Mouse (Mus musculus): ENCODE results near the gene S100pbp. TPM values are rescaled to one million over a fixed set of nuclear protein-coding genes. Genes with fewer than 3 reads are reported as not detected.
A peak's percentile ranks its signal among the peaks of the same experiment; 100 is the strongest.
"Not testable (repeated sequence)": the region's sequence is repeated elsewhere in the genome, so short reads cannot be mapped to it uniquely, and the experiment has no call there.

The S100pbp gene
- polyA plus RNA-seq, 1 experiment from 2014 or later, result 25.4 TPM

DNA sequence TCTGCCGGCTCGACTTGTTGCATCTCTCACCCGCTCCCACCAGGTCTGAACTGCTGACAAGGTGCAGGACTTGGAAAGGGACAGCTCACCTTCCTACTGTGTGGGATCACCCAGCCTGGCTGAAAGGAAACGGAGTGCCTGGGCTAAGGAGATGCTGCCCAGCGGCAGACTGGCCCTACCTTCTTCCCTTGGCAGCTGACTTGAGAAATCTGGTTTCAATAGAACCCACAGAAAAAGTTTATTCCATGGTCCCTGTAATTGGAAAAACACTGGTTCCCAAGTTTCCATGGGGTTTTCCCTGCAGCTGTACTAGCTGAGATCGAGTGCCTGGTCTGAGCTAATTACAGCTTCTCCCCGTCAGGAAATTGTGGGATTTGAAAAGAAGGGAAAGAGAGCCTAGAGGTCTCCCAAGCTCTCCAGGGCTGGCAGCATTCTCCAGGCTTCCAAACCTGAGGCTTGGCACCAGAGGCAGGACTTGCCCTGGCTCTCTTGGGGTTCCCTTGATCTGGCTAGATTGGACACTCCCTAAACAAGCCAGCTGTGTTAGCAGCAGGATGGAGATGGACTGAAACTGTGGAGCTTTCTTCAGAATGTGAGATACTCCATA, 29.1 kb upstream of the S100pbp start:
- Histone ChIP-seq H3K36me3 (peaks cover 91% of the 10 kb centered on the region), H3K27ac (peak overlapping the region; percentile 89)

GRCm38 (mm10) chr4:129212486-129212885, 23.0 kb upstream of the S100pbp start:
- 71% methylated on average over 3 of the region's 3 CpGs for WGBS
- not testable (repeated sequence) for H3K9me3 ChIP-seq; H3K4me2 ChIP-seq; H3K9ac ChIP-seq; H3K4me3 ChIP-seq; H3K27me3 ChIP-seq; ATAC-seq (ENCODE audit: insufficient number of reproducible peaks, insufficient read depth, low FRiP score, low TSS enrichment, low read depth); H3K27ac ChIP-seq
- H3K36me3 ChIP-seq, result peaks cover 89% of the 10 kb centered on the region
- H3K4me1 ChIP-seq, result peaks cover 10% of the 10 kb centered on the region; the same call in 1 of the 2 replicates

More for the DNA sequence above, 29.1 kb upstream of the S100pbp start:
- WGBS, result 32% methylated on average over 7 of the region's 7 CpGs
- Histone ChIP-seq H3K9me3 (no peaks in the 10 kb centered on the region), H3K4me1 (peaks cover 59% of the 10 kb centered on the region), H3K4me3 (no peak overlapping the region), H3K9ac (peak overlapping the region; percentile 11; the same call in 1 of the 2 replicates), H3K4me2 (0 out of 2 replicates have a peak overlapping the region, but pooled peaks have one; percentile 14), H3K27me3 (peaks cover 20% of the 10 kb centered on the region)
- peak; percentile 44; the same call in 1 of the 2 replicates for ATAC-seq (ENCODE audit: insufficient number of reproducible peaks, insufficient read depth, low FRiP score, low TSS enrichment, low read depth)

DNA sequence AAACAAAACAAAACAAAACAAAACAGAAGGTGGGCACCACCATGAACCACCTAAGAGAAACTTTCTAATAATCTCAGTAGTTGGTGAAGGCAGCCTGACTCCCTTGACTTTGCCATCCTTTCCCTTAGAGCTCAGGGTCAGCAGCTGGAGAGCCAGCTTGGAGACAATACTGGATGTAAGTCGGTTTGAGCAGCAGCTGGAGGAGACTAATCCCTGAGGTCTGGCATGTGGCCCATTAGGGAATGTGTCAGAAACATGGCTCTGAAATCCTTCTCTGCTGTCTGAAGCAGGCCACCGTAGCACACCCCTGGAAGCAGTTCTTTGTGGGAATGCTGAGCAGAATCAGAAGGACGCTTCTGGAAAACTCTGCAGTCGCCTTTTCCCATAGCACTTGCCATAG, 21.9 kb upstream of the S100pbp start:
- H3K9me3 ChIP-seq, result no peaks in the 10 kb centered on the region
- H3K36me3 ChIP-seq, result peaks cover 88% of the 10 kb centered on the region
- no peak overlapping the region for H3K9ac ChIP-seq
- 0 out of 2 replicates have a peak, but pooled peaks cover 3% of the 10 kb centered on the region for H3K4me1 ChIP-seq
- no peaks in the 10 kb centered on the region for H3K27me3 ChIP-seq
- no peak overlapping the region for H3K4me3 ChIP-seq
- H3K4me2 ChIP-seq, result no peak overlapping the region
- H3K27ac ChIP-seq, result no peak overlapping the region
- WGBS, result 81% methylated on average over 4 of the region's 4 CpGs
- no peak for ATAC-seq (ENCODE audit: insufficient number of reproducible peaks, insufficient read depth, low FRiP score, low TSS enrichment, low read depth)

- no peak for ATAC-seq (ENCODE audit: insufficient number of reproducible peaks, insufficient read depth, low FRiP score, low TSS enrichment, low read depth)
- H3K36me3 ChIP-seq, result peaks cover 90% of the 10 kb centered on the region
- WGBS, result 52% methylated on average over 7 of the region's 7 CpGs
These were observed 20.0 kb upstream of the S100pbp start for GRCm38 (mm10) chr4:129209504-129209903.

DNA sequence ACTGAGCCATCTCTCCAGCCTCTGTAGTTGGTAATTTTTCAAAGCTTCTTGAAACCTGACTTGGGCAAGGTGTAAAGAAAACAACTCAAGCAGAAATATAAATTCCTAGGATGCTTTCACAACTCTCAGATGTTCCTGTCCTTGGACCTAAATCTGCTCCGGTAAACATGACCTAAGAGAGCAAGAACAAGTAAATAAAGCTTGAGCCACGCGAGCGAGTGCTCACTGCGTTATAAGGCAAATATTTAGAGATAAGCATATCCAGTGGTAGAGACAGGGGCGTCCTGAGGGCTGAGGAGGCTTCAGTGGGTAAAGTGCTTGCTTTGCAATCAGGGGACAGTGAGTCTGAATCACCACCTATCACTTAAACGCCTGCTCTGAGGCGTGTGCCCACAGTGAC, 17.3 kb upstream of the S100pbp start:
- ATAC-seq (ENCODE audit: insufficient number of reproducible peaks, insufficient read depth, low FRiP score, low TSS enrichment, low read depth), result no peak
- no peak overlapping the region for H3K4me3 ChIP-seq
- H3K36me3 ChIP-seq, result peaks cover 93% of the 10 kb centered on the region
- H3K4me1 ChIP-seq, result no peaks in the 10 kb centered on the region
- H3K4me2 ChIP-seq, result no peak overlapping the region
- no peak overlapping the region for H3K9ac ChIP-seq
- H3K27me3 ChIP-seq, result no peaks in the 10 kb centered on the region
- 90% methylated on average over 8 of the region's 8 CpGs for WGBS
- H3K9me3 ChIP-seq, result no peaks in the 10 kb centered on the region
- no peak overlapping the region for H3K27ac ChIP-seq

More at GRCm38 (mm10) chr4:129209504-129209903, 20.0 kb upstream of the S100pbp start:
- Histone ChIP-seq H3K4me2 (no peak overlapping the region), H3K9me3 (no peaks in the 10 kb centered on the region), H3K9ac (no peak overlapping the region), H3K27me3 (no peaks in the 10 kb centered on the region), H3K4me1 (0 out of 2 replicates have a peak, but pooled peaks cover 3% of the 10 kb centered on the region), H3K27ac (no peak overlapping the region), H3K4me3 (no peak overlapping the region)

GRCm38 (mm10) chr4:129204655-129205054, 15.1 kb upstream of the S100pbp start:
- 87% methylated on average over 10 of the region's 10 CpGs for WGBS
- H3K27me3 ChIP-seq, result no peaks in the 10 kb centered on the region
- ATAC-seq (ENCODE audit: insufficient number of reproducible peaks, insufficient read depth, low FRiP score, low TSS enrichment, low read depth), result no peak
- H3K9ac ChIP-seq, result no peak overlapping the region
- no peak overlapping the region for H3K4me3 ChIP-seq
- H3K4me1 ChIP-seq, result no peaks in the 10 kb centered on the region
- no peaks in the 10 kb centered on the region for H3K9me3 ChIP-seq
- H3K36me3 ChIP-seq, result peaks cover 93% of the 10 kb centered on the region
- no peak overlapping the region for H3K4me2 ChIP-seq
- H3K27ac ChIP-seq, result no peak overlapping the region

- Histone ChIP-seq H3K9ac (no peak overlapping the region), H3K4me3 (no peak overlapping the region), H3K4me1 (no peaks in the 10 kb centered on the region), H3K27ac (no peak overlapping the region), H3K9me3 (no peaks in the 10 kb centered on the region), H3K27me3 (no peaks in the 10 kb centered on the region), H3K4me2 (no peak overlapping the region), H3K36me3 (peaks cover 75% of the 10 kb centered on the region)
- WGBS, result 90% methylated on average over 6 of the region's 6 CpGs
- no peak for ATAC-seq (ENCODE audit: insufficient number of reproducible peaks, insufficient read depth, low FRiP score, low TSS enrichment, low read depth)
These were observed 8.0 kb upstream of the S100pbp start for GRCm38 (mm10) chr4:129197514-129197913.

DNA sequence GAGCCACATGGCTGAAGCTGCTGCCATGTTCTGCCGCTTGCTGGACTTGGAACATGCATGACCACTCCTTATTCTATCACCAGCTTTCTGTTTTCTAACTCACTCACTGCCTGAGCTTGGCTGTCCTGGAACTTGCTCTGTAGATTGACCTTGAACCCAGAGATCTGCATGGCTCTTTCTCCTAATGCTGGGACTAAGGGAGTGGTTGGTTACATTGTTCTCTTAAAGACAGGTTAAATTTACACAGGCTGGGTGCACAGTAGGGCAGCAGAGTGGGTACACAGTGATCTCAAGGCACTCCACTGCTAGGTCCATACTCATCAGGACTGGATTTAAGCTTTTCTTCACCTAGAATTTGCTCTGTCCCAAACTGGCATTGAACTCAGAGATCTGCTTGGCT, 4.8 kb upstream of the S100pbp start:
- Histone ChIP-seq H3K4me3 (no peak overlapping the region), H3K27ac (no peak overlapping the region), H3K27me3 (no peaks in the 10 kb centered on the region), H3K4me2 (no peak overlapping the region), H3K4me1 (peaks cover 15% of the 10 kb centered on the region), H3K36me3 (peaks cover 48% of the 10 kb centered on the region), H3K9ac (no peak overlapping the region), H3K9me3 (no peaks in the 10 kb centered on the region)
- no peak for ATAC-seq (ENCODE audit: insufficient number of reproducible peaks, insufficient read depth, low FRiP score, low TSS enrichment, low read depth)
- 100% methylated on average over 1 of the region's 1 CpGs for WGBS

GRCm38 (mm10) chr4:129191691-129192090, 2.2 kb upstream of the S100pbp start:
- H3K4me2 ChIP-seq, result peak overlapping the region; percentile 86; the same call in 1 of the 2 replicates
- no peak overlapping the region for H3K9ac ChIP-seq
- WGBS, result 56% methylated on average over 5 of the region's 5 CpGs
- H3K4me3 ChIP-seq, result 0 out of 2 replicates have a peak overlapping the region, but pooled peaks have one; percentile 65
- H3K27me3 ChIP-seq, result no peaks in the 10 kb centered on the region
- H3K27ac ChIP-seq, result no peak overlapping the region
- H3K36me3 ChIP-seq, result peaks cover 27% of the 10 kb centered on the region
- ATAC-seq (ENCODE audit: insufficient number of reproducible peaks, insufficient read depth, low FRiP score, low TSS enrichment, low read depth), result no peak
- no peaks in the 10 kb centered on the region for H3K9me3 ChIP-seq
- peaks cover 27% of the 10 kb centered on the region for H3K4me1 ChIP-seq

DNA sequence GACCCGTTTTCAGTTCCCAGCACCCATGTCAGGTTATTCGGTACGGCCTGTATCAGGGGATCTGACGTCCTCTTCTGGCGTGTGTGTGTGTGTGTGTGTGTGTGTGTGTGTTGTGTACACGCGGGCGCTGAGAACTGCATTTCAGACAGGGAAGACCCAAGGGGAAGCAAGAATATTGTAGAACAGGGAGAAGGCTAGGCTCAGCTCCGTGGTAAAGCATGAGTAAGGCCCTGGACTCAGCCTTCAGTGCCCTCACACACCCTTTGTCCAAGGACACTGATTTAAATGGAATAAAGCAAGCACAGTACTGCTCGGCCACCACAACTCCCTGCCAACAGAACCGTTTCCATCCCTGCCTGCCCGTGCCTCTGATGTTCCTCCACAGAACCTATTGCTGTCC, 1.0 kb upstream of the S100pbp start:
- WGBS, result 4% methylated on average over 12 of the region's 12 CpGs
- Histone ChIP-seq H3K9ac (peak overlapping the region; percentile 79), H3K27me3 (no peaks in the 10 kb centered on the region), H3K4me3 (peak overlapping the region; percentile 65), H3K9me3 (no peaks in the 10 kb centered on the region), H3K4me2 (peak overlapping the region; percentile 86), H3K36me3 (peaks cover 16% of the 10 kb centered on the region), H3K27ac (peak overlapping the region; percentile 87; the same call in 1 of the 2 replicates), H3K4me1 (peaks cover 27% of the 10 kb centered on the region)
- no peak for ATAC-seq (ENCODE audit: insufficient number of reproducible peaks, insufficient read depth, low FRiP score, low TSS enrichment, low read depth)

DNA sequence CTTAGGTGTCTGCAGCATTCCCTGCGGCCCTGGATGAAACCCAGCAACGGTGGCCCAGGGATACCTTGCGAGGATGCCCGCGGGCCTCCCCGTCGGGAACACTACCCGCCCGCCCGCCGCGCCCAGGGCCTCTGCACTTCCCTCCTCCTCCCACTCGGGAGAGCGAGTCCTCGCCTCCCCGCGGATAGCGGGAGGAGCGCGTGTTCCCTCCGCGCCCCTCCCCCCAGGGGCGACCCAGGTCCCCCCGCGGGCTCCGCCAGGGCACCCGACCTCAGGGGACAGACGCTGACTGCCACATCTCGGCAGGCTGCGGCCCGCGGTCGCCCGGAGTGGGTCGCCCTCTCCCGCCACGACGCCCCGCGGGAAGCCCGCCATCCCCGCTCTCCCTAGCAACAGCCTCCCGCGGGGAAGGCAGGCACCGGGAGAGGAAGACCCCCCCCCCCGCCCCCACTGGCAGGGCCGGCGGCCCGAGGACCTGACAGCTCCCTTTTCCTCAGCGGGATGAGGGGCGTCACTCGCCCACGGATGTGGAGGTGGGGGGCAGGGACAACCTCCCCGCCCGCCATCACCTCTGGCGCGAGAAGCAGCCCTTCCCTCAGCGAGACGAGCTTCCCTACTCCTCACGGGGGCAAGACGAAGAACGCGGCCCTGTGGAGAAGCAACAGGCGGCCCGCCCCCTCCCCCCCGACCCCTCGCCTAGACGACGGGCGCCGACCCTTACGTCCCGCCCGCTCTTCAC, 555 bp downstream of the S100pbp start:
- H3K36me3 ChIP-seq, result peaks cover 2% of the 10 kb centered on the region; the same call in 1 of the 2 replicates
- H3K9ac ChIP-seq, result peak overlapping the region; percentile 86
- no peaks in the 10 kb centered on the region for H3K27me3 ChIP-seq
- WGBS, result under 1% methylated on average over 58 of the region's 74 CpGs
- H3K9me3 ChIP-seq, result no peaks in the 10 kb centered on the region
- H3K27ac ChIP-seq, result peak overlapping the region; percentile 94
- H3K4me1 ChIP-seq, result peaks cover 27% of the 10 kb centered on the region
- H3K4me2 ChIP-seq, result peak overlapping the region; percentile 66
- H3K4me3 ChIP-seq, result peak overlapping the region; percentile 65
- ATAC-seq (ENCODE audit: insufficient number of reproducible peaks, insufficient read depth, low FRiP score, low TSS enrichment, low read depth), result peak; percentile 32; the same call in 1 of the 2 replicates

Data from embryonic facial prominence, embryonic 13.5 days (tissue).